Mouse (Mus musculus) kidney, embryonic 15.5 days (tissue): ENCODE results near the gene Ifitm1. TPM values are rescaled to one million over a fixed set of nuclear protein-coding genes. Genes with fewer than 3 reads are reported as not detected.
A peak's percentile ranks its signal among the peaks of the same experiment; 100 is the strongest.
"Not testable (repeated sequence)": the region's sequence is repeated elsewhere in the genome, so short reads cannot be mapped to it uniquely, and the experiment has no call there.

Experiments
- ATAC-seq: fragments of 200-750 bp; cut with Nextera tagmentation; replicated peaks from 2 replicates; pipeline ENCODE4 v1.8.0; 2017; ENCODE audit warnings: moderate TSS enrichment; ENCODE audit not compliant: low FRiP score
- H3K27ac ChIP-seq: fragments of 300-500 bp; sonication (generic); 2 replicates; pipeline ENCODE4 v1.5.1; 2015; ENCODE audit warnings: mild to moderate bottlenecking, inconsistent platforms
- H3K27me3 ChIP-seq: fragments of 300-500 bp; sonication (generic); 2 replicates; pipeline ENCODE4 v1.6.1; 2015; ENCODE audit warnings: inconsistent platforms
- H3K36me3 ChIP-seq: fragments of 300-500 bp; sonication (generic); 2 replicates; pipeline ENCODE4 v1.6.1; 2015; ENCODE audit warnings: inconsistent platforms
- H3K4me1 ChIP-seq: fragments of 300-500 bp; sonication (generic); 2 replicates; pipeline ENCODE4 v1.6.1; 2015; ENCODE audit warnings: inconsistent platforms
- H3K4me2 ChIP-seq: fragments of 300-500 bp; sonication (generic); 2 replicates; pipeline ENCODE4 v1.6.1; 2015; ENCODE audit warnings: moderate library complexity, mild to moderate bottlenecking, inconsistent platforms
- H3K4me3 ChIP-seq: fragments of 300-500 bp; sonication (generic); replicated peaks from 2 replicates; pipeline ENCODE4 v1.5.1; 2015; ENCODE audit warnings: mild to moderate bottlenecking, inconsistent platforms
- H3K9ac ChIP-seq: fragments of 300-500 bp; sonication (generic); 2 replicates; pipeline ENCODE4 v1.6.1; 2015; ENCODE audit warnings: mild to moderate bottlenecking, inconsistent platforms
- H3K9me3 ChIP-seq: fragments of 300-500 bp; sonication (generic); replicated peaks from 2 replicates; pipeline ENCODE4 v1.6.1; 2016; ENCODE audit warnings: inconsistent platforms
- WGBS: fragments of 180-500 bp; shearing (Covaris S2); methylation state at CpG from one replicate; pipeline ENCODE4 v1.1.7; 2015; ENCODE audit warnings: mixed read lengths; 5-methylcytosine and 5-hydroxymethylcytosine counted together
- polyA plus RNA-seq: library from polyadenylated mRNA; unstranded; fragments of >200 nt; fragmentation: Nextera tagmentation; extraction: Ambion mirVana; gene quantifications from 2 replicates; pipeline ENCODE4 v1.2.1, GENCODE M21; 2015

Gene Ifitm1
- polyA plus RNA-seq, 1 experiment from 2014 or later: 59.7 TPM

DNA sequence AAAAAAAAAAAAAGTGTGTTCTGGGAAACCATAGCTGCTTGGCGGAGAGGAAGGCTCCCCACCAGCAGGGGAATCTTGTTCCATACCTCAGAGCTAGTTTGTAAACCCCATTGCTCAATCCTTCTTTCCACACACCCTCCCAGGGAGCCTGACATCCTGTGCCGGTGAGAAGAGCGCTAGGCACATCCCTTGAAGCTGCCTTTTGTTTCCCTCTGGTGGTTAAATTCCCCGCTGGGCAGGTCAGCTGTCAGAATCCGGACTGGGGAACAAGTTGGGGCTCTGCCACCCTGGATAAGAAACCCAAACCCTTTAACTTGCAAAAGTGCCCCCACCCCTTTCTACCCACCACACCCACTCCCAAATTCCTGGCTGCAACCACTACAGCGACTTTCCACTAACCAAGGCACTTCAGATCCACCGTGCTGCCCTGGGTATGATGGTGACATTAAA lies 41.3 kb downstream of the Ifitm1 start:
- peak overlapping the region; percentile 56; the same call in 1 of the 2 replicates for H3K4me3 ChIP-seq
- peak overlapping the region; percentile 60 for H3K4me2 ChIP-seq
- 9% methylated on average over 7 of the region's 7 CpGs for WGBS
- H3K9ac ChIP-seq: 0 out of 2 replicates have a peak overlapping the region, but pooled peaks have one; percentile 11
- no peak overlapping the region for H3K27ac ChIP-seq
- ATAC-seq: peak; percentile 10; the same call in 1 of the 2 replicates
- H3K4me1 ChIP-seq: peaks cover 30% of the 10 kb centered on the region
- H3K27me3 ChIP-seq: no peaks in the 10 kb centered on the region
- no peaks in the 10 kb centered on the region for H3K36me3 ChIP-seq
- H3K9me3 ChIP-seq: no peaks in the 10 kb centered on the region

DNA sequence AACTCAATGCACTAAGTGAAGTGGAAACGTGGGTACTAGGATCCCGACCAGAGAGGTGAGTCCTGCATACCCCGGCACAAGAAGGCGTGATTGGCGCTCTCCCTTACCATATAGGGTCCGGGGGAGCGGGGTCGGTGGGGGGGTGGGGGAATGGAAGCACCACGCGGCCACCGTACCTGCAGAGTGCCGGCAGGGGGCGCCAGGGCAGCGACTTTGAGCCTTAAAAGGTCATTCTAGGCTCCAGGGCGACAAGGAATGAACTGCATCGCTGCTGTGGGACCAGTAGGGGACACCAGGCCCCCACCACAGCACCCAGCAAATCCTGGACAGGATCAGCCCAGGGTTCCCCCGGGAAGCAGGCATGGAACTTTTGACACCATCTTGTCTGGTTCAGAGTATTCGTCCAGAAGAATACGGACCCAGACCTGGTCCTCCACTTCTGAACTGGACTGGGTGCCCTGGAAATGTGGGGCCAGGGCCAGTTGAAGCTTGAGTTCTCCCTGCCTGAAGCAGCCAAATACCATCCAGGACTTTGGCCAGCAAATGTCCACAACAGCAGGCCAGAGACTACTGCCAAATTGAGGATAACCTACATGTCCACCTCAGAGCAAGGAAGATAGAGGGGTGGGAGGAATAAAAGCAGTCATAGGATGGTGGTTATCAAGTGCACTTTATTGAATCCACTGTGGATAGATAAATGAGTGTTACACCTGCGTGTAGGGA lies 42.1 kb downstream of the Ifitm1 start:
- Histone ChIP-seq H3K27me3 (no peaks in the 10 kb centered on the region), H3K36me3 (no peaks in the 10 kb centered on the region), H3K9ac (peak overlapping the region; percentile 47; the same call in 1 of the 2 replicates), H3K4me3 (peak overlapping the region; percentile 56), H3K27ac (no peak overlapping the region), H3K4me2 (peak overlapping the region; percentile 60), H3K4me1 (peaks cover 30% of the 10 kb centered on the region), H3K9me3 (no peaks in the 10 kb centered on the region)
- 6% methylated on average over 20 of the region's 20 CpGs for WGBS
- peak; percentile 77 for ATAC-seq

DNA sequence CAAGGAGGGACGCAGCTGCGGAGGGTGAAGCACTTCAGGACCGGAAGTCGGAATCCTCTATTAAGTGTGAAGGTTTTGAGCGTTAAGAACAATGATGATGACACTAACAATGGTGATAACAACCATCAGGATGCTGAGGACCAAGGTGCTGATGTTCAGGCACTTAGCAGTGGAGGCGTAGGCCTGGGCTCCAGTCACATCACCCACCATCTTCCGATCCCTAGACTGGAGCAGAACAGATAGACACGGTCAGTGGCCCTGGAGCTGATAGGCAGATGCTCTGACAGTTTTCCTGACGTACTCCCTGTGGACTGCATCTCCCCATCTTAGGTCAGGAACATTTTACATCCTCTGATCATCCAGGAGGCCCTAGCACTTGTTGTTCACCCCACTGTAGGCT lies 42.6 kb downstream of the Ifitm1 start:
- peak overlapping the region; percentile 56 for H3K4me3 ChIP-seq
- H3K4me1 ChIP-seq: peaks cover 30% of the 10 kb centered on the region
- H3K27me3 ChIP-seq: no peaks in the 10 kb centered on the region
- 85% methylated on average over 9 of the region's 9 CpGs for WGBS
- H3K4me2 ChIP-seq: peak overlapping the region; percentile 60
- ATAC-seq: no peak
- no peaks in the 10 kb centered on the region for H3K36me3 ChIP-seq
- no peaks in the 10 kb centered on the region for H3K9me3 ChIP-seq
- H3K27ac ChIP-seq: peak overlapping the region; percentile 85
- H3K9ac ChIP-seq: peak overlapping the region; percentile 47; the same call in 1 of the 2 replicates

DNA sequence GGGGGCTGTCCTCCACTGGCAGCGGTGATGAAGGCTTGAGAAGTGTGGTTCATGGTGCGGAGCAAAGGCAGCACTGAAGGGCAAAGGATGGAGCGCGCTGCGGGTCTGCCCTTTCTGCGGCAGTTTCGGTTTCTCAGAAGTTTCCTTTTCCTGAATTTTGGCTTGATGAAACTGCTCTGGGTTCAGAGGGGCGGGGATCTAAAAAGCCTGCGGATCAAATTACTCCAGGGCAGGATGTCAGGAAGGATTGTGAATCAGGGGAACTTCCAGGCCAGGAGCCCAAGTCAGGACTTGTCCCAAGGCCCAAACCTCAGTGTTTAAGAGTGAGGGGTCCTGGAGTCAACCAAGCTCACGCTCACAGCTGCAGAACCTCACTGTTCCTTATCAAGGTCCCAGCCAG lies 43.6 kb downstream of the Ifitm1 start, which contains the start of gene Ifitm3:
TSS of gene Ifitm3 (minus strand) at position 178 of the 400 bp plus-strand sequence.
- H3K4me1 ChIP-seq: peaks cover 30% of the 10 kb centered on the region
- H3K9ac ChIP-seq: peak within 1 kb of the TSS; percentile 47
- H3K4me3 ChIP-seq: peak within 1 kb of the TSS; percentile 56
- H3K27me3 ChIP-seq: no peaks in the 10 kb centered on the region
- H3K27ac ChIP-seq: peak within 1 kb of the TSS; percentile 85
- H3K4me2 ChIP-seq: peak within 1 kb of the TSS; percentile 60
- peak; percentile 54; the same call in 1 of the 2 replicates for ATAC-seq
- H3K36me3 ChIP-seq: no peaks in the 10 kb centered on the region
- 6% methylated on average over 10 of the region's 10 CpGs for WGBS
- H3K9me3 ChIP-seq: no peaks in the 10 kb centered on the region

DNA sequence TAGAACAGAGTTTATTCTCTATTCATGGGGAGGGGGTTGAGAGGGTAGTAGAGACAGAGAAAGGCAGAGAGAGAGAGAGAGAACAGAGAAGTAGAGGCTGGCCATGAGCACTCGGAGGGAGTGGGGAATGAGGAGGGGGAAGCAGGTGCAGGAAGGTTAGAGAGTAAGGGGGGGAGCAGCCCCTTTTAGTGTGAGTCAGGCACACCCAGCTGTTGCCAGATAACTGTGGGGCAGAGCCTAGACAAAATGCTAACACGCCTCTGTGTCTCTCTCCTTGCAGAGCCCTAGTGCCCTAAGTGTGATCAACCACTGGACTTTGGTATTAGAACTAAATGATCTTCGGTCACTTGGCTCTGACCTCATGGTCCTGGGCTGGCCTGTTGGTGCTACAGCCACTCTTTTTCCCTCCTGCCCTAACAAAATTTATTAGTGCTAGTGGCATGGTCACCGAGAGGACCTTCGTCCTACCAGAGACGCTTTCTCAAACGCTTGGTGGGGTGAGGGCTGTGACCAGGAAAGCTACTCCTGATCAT lies 44.3 kb downstream of the Ifitm1 start:
- Histone ChIP-seq H3K27me3 (no peaks in the 10 kb centered on the region), H3K4me2 (no peak overlapping the region), H3K9ac (no peak overlapping the region), H3K36me3 (no peaks in the 10 kb centered on the region), H3K27ac (peak overlapping the region; percentile 85), H3K9me3 (no peaks in the 10 kb centered on the region), H3K4me3 (no peak overlapping the region), H3K4me1 (peaks cover 30% of the 10 kb centered on the region)
- whole genome bisulfite sequencing: 84% methylated on average over 7 of the region's 7 CpGs
- ATAC-seq: no peak

DNA sequence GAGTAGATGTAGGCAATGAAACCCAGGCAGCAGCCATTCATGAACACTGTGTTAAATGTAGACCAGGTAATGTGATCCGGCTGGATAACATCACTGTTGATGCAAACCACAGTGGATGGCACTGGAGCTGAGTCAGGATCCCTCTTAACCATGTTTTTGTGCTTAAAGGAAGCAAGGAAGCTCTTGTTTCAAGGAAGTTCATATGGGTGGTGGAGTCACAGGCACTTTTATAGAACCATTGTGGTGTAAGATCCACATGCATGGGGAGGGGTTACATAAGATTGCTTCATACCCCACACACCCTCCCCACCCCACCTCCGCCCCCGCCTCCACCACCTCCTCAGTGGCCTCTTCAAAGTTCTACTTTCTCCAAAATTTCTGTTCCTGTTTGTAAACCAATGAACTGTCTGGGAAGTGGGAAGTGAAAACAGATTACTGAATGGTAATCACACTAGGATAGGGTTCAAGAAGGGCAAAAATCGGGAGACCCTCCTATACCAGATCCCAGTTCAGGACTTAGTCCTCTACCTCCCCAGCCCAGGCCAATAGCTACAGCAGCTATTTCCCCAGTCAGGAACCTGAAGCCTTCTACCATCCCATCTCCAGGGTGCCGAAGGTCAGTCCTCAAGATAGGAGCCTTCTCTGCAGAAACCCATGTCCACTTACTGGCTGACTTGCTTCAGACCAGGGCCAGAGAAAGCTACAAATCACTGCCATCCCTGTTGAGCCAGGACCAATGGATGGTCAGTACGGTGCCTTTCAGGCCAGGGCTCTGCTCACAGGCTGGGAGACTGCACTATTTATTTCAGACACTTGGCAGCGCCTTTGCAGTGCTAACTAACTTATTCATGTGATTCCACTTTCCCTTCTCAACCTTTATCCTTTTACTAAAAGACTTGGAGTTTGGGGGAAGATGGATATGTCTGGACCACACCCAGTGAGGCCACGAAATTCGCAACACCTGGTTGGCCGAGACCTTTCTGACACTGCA lies 50.0 kb downstream of the Ifitm1 start:
- Histone ChIP-seq H3K27ac (no peak overlapping the region), H3K9me3 (no peaks in the 10 kb centered on the region), H3K4me3 (no peak overlapping the region), H3K4me1 (no peaks in the 10 kb centered on the region), H3K9ac (no peak overlapping the region), H3K27me3 (no peaks in the 10 kb centered on the region), H3K36me3 (no peaks in the 10 kb centered on the region), H3K4me2 (no peak overlapping the region)
- 85% methylated on average over 10 of the region's 10 CpGs for WGBS
- no peak for ATAC-seq

DNA sequence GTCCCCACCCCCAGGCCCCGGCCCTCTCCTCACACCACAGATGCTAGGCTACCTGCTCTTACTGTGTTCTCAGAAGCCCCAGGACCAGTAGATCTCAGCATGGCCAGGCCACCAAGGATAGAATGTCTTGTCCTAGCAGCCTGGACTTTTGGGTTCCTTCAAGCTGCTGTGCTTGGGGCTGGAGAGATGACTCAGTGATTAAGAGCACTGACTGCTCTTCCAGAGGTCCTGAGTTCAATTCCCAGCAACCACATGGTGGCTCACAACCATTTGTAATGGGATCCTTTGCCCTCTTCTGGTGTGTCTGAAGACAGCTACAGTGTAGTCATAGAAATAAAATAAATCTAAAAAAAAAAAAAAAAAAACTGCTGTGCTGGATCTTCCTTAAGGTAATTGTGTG lies 50.8 kb downstream of the Ifitm1 start, which contains the start of gene Ifitm6:
TSS of gene Ifitm6 (minus strand) at position 101 of the 400 bp plus-strand sequence.
- H3K4me3 ChIP-seq, H3K27me3 ChIP-seq, H3K4me1 ChIP-seq, H3K27ac ChIP-seq, ATAC-seq, H3K36me3 ChIP-seq, H3K9ac ChIP-seq, H3K4me2 ChIP-seq, H3K9me3 ChIP-seq: not testable (repeated sequence)
- WGBS: 89% methylated on average over 1 of the region's 1 CpGs

DNA sequence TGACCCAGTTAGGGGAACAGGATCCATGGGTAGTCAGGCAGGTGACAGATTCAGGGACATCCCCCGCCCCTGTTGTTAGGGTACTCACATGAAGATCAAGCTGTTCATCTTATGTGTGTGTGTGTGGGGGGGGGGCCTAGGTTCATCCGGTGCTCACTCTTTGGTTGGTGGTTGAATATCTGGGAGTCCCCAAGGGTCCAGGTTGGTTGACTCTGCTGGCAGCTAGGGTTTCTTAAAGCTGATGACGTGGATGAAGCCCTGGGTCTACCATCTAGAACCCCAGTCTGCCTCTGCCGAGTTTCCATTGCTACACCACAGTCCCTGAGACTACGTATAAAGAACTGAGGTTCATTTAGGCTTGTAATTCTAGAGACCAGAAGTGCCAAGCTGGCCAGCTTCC lies 52.0 kb downstream of the Ifitm1 start:
- Histone ChIP-seq H3K4me3 (no peak overlapping the region), H3K4me2 (no peak overlapping the region), H3K9me3 (no peaks in the 10 kb centered on the region), H3K36me3 (no peaks in the 10 kb centered on the region), H3K27me3 (no peaks in the 10 kb centered on the region), H3K9ac (no peak overlapping the region), H3K27ac (no peak overlapping the region), H3K4me1 (no peaks in the 10 kb centered on the region)
- ATAC-seq: no peak
- 92% methylated on average over 5 of the region's 5 CpGs for WGBS

Other genes with a start within 250 kb of the Ifitm1 start
- 0.42 and 0.49 TPM in 2 replicates for gene Cyp2e1, start 203.5 kb upstream of the Ifitm1 start, polyA plus RNA-seq
- 0.10 and 0.22 TPM in 2 replicates for gene Syce1, start 179.4 kb upstream of the Ifitm1 start, polyA plus RNA-seq
- gene Zfp941, start 145.0 kb upstream of the Ifitm1 start, polyA plus RNA-seq: 1.7 and 1.8 TPM in 2 replicates
- 0.62 and 0.82 TPM in 2 replicates for gene Urah, start 132.2 kb upstream of the Ifitm1 start, polyA plus RNA-seq
- not detected in 2 replicates for gene Scgb1c1, start 121.7 kb upstream of the Ifitm1 start, polyA plus RNA-seq
- 0.12 TPM in 1 of 2 replicates, not detected in the other for gene Odf3, start 119.4 kb upstream of the Ifitm1 start, polyA plus RNA-seq
- gene Gm45785, start 110.9 kb upstream of the Ifitm1 start, polyA plus RNA-seq: not detected in 2 replicates
- 54.8 and 59.7 TPM in 2 replicates for gene Ric8a, start 110.3 kb upstream of the Ifitm1 start, polyA plus RNA-seq
- 35.9 and 37.2 TPM in 2 replicates for gene Bet1l, start 109.6 kb upstream of the Ifitm1 start, polyA plus RNA-seq
- gene Psmd13, start 85.3 kb upstream of the Ifitm1 start, polyA plus RNA-seq: 241 and 246 TPM in 2 replicates
- gene Sirt3, start 84.9 kb upstream of the Ifitm1 start, polyA plus RNA-seq: 32.5 and 36.3 TPM in 2 replicates
- gene Cox8b, start 66.8 kb upstream of the Ifitm1 start, polyA plus RNA-seq: 3.9 and 4.8 TPM in 2 replicates
- gene Nlrp6, start 46.3 kb upstream of the Ifitm1 start, polyA plus RNA-seq: 1.1 and 1.2 TPM in 2 replicates
- 19.5 and 23.5 TPM in 2 replicates for gene Pgghg, start 25.8 kb upstream of the Ifitm1 start, polyA plus RNA-seq
- 4.3 and 21.7 TPM in 2 replicates for gene Ifitm5, start 16.9 kb upstream of the Ifitm1 start, polyA plus RNA-seq
- gene Gm45717, start 11.3 kb upstream of the Ifitm1 start, polyA plus RNA-seq: 0.39 TPM in 1 of 2 replicates, not detected in the other
- gene Ifitm2, start 11.2 kb upstream of the Ifitm1 start, polyA plus RNA-seq: 897 and 954 TPM in 2 replicates
- 187 and 205 TPM in 2 replicates for gene Ifitm3, start 43.5 kb downstream of the Ifitm1 start, polyA plus RNA-seq
- gene Ifitm6, start 50.7 kb downstream of the Ifitm1 start, polyA plus RNA-seq: 1.3 and 2.2 TPM in 2 replicates
- not detected in 2 replicates for gene Gm17387, start 61.9 kb downstream of the Ifitm1 start, polyA plus RNA-seq
- 12.4 and 15.4 TPM in 2 replicates for gene B4galnt4, start 93.9 kb downstream of the Ifitm1 start, polyA plus RNA-seq
- gene Pkp3, start 111.0 kb downstream of the Ifitm1 start, polyA plus RNA-seq: 7.8 and 7.9 TPM in 2 replicates
- 20.8 and 24.7 TPM in 2 replicates for gene Sigirr, start 133.4 kb downstream of the Ifitm1 start, polyA plus RNA-seq
- 6.0 TPM in 2 replicates for gene Ano9, start 150.6 kb downstream of the Ifitm1 start, polyA plus RNA-seq
- 79.9 and 83.4 TPM in 2 replicates for gene Ptdss2, start 155.2 kb downstream of the Ifitm1 start, polyA plus RNA-seq
- 115 and 122 TPM in 2 replicates for gene Rnh1, start 205.6 kb downstream of the Ifitm1 start, polyA plus RNA-seq
- gene Hras, start 226.8 kb downstream of the Ifitm1 start, polyA plus RNA-seq: 92.1 and 98.0 TPM in 2 replicates
- gene Lrrc56, start 226.9 kb downstream of the Ifitm1 start, polyA plus RNA-seq: 10.3 and 13.9 TPM in 2 replicates
- gene Lmntd2, start 246.9 kb downstream of the Ifitm1 start, polyA plus RNA-seq: 3.4 and 3.5 TPM in 2 replicates
- 57.5 and 66.9 TPM in 2 replicates for gene Rassf7, start 248.6 kb downstream of the Ifitm1 start, polyA plus RNA-seq